Mouse (Mus musculus): ENCODE data around the gene Slc4a4. TPM values are rescaled to one million over a fixed set of nuclear protein-coding genes. Genes with fewer than 3 reads are reported as not detected.
A peak's percentile ranks its signal among the peaks of the same experiment; 100 is the strongest.
"Not testable (repeated sequence)": the region's sequence is repeated elsewhere in the genome, so short reads cannot be mapped to it uniquely, and the experiment has no call there.

The Slc4a4 gene
- total and polyA plus RNA-seq, 2 experiments: 12.0 to 30.2 TPM

DNA sequence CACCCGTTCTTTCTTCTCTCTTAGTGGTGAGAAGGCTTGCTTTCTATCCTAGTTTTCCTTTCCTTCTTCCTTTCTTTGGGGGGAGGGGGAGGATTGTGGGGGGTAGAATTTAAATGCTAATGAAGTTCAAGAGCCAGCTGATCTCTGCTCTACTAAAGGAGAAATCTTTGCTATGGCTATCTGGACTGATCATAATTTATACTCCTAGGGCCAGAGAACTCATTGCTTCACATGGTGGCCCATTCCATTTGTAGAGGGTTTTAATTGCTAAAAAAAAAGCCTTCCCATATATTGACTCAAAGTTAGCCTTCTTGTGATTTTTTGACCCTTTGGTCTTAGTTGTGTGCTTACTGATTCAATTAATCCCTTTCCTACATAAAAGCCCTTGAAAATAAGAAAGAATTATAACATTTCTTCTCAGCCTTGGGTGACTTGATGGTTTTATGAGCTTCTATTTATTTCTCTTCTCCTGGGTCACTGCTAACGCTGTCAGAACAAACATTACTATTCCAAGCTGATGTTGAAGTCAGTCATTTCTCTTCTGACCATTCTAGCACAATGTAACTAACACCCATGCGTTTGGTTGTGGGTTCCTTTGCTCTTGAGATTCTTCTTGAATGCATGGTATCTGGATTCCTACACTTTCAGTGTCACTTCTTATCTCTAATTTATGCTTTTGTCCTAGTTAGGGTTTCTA lies 95.6 kb downstream of the Slc4a4 start:
- TF ChIP-seq POLR2A (IDR thresholded peaks at IDR 0.05; ENCODE audit: extremely low read depth, insufficient read depth, low read length): no peak
- TF ChIP-seq CTCF (IDR thresholded peaks at IDR 0.05; ENCODE audit: low read depth, low read length): no peak

DNA sequence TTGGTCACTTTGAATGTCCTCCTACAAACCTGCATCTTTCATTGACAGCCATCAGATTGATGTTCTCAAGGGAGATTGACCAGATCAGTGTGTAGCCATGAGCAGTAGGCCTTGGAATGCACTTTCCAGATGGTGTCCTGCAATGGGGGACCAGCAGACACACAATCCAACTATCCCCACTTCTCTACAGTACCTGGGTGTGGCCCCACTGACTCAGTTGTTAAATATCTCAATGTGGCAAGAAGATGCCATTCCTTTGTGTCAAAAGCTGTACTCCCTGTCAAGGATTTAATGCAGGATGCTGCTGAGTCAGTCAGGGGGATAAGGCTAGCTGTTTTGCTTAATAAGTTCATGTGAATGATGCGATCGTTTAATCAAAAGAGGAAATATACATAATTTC lies 96.6 kb downstream of the Slc4a4 start:
- no peak overlapping the region for H3K27ac ChIP-seq (replicated peaks; ENCODE audit: insufficient read depth, low read depth, low read length)

More for the DNA sequence above, 95.6 kb downstream of the Slc4a4 start:
- no peak overlapping the region for H3K4me3 ChIP-seq (ENCODE audit: insufficient read depth, low read depth, low read length)
- DNase-seq (ENCODE audit: extremely low read depth, low read depth, low spot score): no peak
- peaks cover 2% of the 10 kb centered on the region; the same call in 1 of the 2 replicates for H3K4me1 ChIP-seq (ENCODE audit: control insufficient read depth, insufficient read depth, low read length)
- H3K9ac ChIP-seq (ENCODE audit: low read depth, low read length): no peak overlapping the region
- no peaks in the 10 kb centered on the region; the same call in 1 of the 2 replicates for H3K79me2 ChIP-seq (ENCODE audit: control insufficient read depth, insufficient read depth, low read length)
- no peaks in the 10 kb centered on the region for H3K27me3 ChIP-seq (ENCODE audit: control insufficient read depth, insufficient read depth, low read length)
- no peak overlapping the region for H3K27ac ChIP-seq (replicated peaks; ENCODE audit: insufficient read depth, low read depth, low read length)
- WGBS: 80% methylated on average over 3 of the region's 3 CpGs
- no peaks in the 10 kb centered on the region for H3K36me3 ChIP-seq (ENCODE audit: control insufficient read depth, insufficient read depth, low read length)

DNA sequence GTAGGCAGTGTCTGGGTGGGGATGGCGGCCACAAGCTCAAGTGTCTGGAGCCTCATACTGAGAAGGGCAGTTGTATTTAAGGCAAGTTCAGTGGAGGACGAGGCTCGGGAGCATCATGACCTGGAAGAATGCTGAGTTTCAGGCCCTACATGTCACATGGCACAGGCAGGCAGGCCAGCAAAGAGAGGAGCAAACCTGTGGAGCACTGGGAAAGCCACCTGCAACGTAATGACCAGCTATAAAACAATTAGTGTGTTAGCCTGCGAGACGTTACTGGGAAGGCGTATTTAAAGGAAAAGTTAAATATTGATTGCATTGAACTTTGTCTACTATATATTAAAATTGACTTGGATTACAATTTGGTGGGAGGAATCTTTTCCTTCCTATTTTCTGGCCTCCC lies 97.0 kb downstream of the Slc4a4 start:
- H3K4me1 ChIP-seq (ENCODE audit: control insufficient read depth, insufficient read depth, low read length): peaks cover 2% of the 10 kb centered on the region; the same call in 1 of the 2 replicates
- WGBS: 95% methylated on average over 7 of the region's 7 CpGs
- H3K79me2 ChIP-seq (ENCODE audit: control insufficient read depth, insufficient read depth, low read length): no peaks in the 10 kb centered on the region; the same call in 1 of the 2 replicates
- H3K27me3 ChIP-seq (ENCODE audit: control insufficient read depth, insufficient read depth, low read length): no peaks in the 10 kb centered on the region
- DNase-seq (ENCODE audit: extremely low read depth, low read depth, low spot score): no peak
- H3K4me3 ChIP-seq (ENCODE audit: insufficient read depth, low read depth, low read length): no peak overlapping the region
- H3K36me3 ChIP-seq (ENCODE audit: control insufficient read depth, insufficient read depth, low read length): no peaks in the 10 kb centered on the region
- H3K27ac ChIP-seq (replicated peaks; ENCODE audit: insufficient read depth, low read depth, low read length): no peak overlapping the region
- no peak overlapping the region for H3K9ac ChIP-seq (ENCODE audit: low read depth, low read length)
- no peak for TF ChIP-seq CTCF (IDR thresholded peaks at IDR 0.05; ENCODE audit: low read depth, low read length)
- TF ChIP-seq POLR2A (IDR thresholded peaks at IDR 0.05; ENCODE audit: extremely low read depth, insufficient read depth, low read length): no peak

More for the DNA sequence above, 96.6 kb downstream of the Slc4a4 start:
- H3K4me1 ChIP-seq (ENCODE audit: control insufficient read depth, insufficient read depth, low read length): peaks cover 2% of the 10 kb centered on the region; the same call in 1 of the 2 replicates
- no peak overlapping the region for H3K9ac ChIP-seq (ENCODE audit: low read depth, low read length)
- WGBS: 90% methylated on average over 2 of the region's 2 CpGs
- TF ChIP-seq POLR2A (IDR thresholded peaks at IDR 0.05; ENCODE audit: extremely low read depth, insufficient read depth, low read length): no peak
- TF ChIP-seq CTCF (IDR thresholded peaks at IDR 0.05; ENCODE audit: low read depth, low read length): no peak
- H3K36me3 ChIP-seq (ENCODE audit: control insufficient read depth, insufficient read depth, low read length): no peaks in the 10 kb centered on the region
- no peaks in the 10 kb centered on the region for H3K27me3 ChIP-seq (ENCODE audit: control insufficient read depth, insufficient read depth, low read length)
- DNase-seq (ENCODE audit: extremely low read depth, low read depth, low spot score): no peak
- no peak overlapping the region for H3K4me3 ChIP-seq (ENCODE audit: insufficient read depth, low read depth, low read length)
- H3K79me2 ChIP-seq (ENCODE audit: control insufficient read depth, insufficient read depth, low read length): no peaks in the 10 kb centered on the region; the same call in 1 of the 2 replicates

DNA sequence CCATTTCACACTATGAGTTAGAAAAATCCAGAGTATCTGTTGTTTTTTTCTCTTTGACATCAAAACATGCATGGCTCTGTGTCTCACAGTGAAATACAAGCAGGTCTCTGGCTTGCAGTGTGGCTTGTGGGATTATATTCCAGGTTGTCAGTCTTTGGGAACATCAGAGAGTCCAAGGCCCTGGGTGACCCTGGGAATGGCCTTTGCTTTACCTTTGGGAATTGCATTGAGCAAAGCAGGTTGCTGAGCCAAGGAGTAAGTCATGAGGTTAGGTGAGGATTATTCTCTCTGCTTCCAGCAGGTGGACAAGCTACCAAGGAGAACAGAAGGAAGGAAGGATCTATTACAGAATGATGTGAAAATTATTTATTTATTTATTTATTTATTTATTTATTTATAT lies 102.4 kb downstream of the Slc4a4 start:
- no peaks in the 10 kb centered on the region for H3K27me3 ChIP-seq (ENCODE audit: control insufficient read depth, insufficient read depth, low read length)
- no peak overlapping the region for H3K9ac ChIP-seq (ENCODE audit: low read depth, low read length)
- H3K4me1 ChIP-seq (ENCODE audit: control insufficient read depth, insufficient read depth, low read length): no peaks in the 10 kb centered on the region; the same call in 1 of the 2 replicates
- no peak overlapping the region for H3K4me3 ChIP-seq (ENCODE audit: insufficient read depth, low read depth, low read length)
- no peaks in the 10 kb centered on the region for H3K36me3 ChIP-seq (ENCODE audit: control insufficient read depth, insufficient read depth, low read length)
- peak; percentile 53 for DNase-seq (ENCODE audit: extremely low read depth, low read depth, low spot score)
- no peak overlapping the region for H3K27ac ChIP-seq (replicated peaks; ENCODE audit: insufficient read depth, low read depth, low read length)
- TF ChIP-seq POLR2A (IDR thresholded peaks at IDR 0.05; ENCODE audit: extremely low read depth, insufficient read depth, low read length): no peak
- TF ChIP-seq CTCF (IDR thresholded peaks at IDR 0.05; ENCODE audit: low read depth, low read length): no peak
- H3K79me2 ChIP-seq (ENCODE audit: control insufficient read depth, insufficient read depth, low read length): peaks cover 5% of the 10 kb centered on the region; the same call in 1 of the 2 replicates

DNA sequence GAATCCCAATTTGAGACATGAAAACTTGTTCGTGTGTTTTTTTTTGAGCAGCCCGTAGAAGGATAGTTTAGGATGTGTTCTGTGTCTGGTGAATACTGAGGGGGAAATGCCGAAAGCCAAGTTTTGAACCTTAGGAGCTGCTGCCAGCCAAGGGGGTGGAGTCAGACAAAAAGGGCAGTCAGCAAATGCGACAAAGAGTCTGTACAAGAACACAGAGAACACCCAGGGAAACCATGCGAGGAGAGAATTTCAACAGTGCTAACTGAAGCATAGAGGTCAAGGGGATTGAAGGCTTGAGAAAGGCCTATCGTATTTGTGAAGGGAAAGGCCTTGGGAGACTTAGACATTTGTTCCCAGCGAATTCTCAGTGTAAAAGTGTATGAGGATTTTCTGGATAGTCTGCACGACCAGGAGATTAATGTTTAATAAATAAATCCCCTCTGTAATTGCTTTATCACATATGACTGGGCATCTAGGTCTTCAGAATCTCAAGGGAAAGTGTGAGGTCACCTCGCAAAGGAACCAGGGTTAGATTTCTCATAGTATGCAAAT lies 103.7 kb downstream of the Slc4a4 start:
- no peak overlapping the region for H3K9ac ChIP-seq (ENCODE audit: low read depth, low read length)
- no peaks in the 10 kb centered on the region; the same call in 1 of the 2 replicates for H3K4me1 ChIP-seq (ENCODE audit: control insufficient read depth, insufficient read depth, low read length)
- no peaks in the 10 kb centered on the region for H3K36me3 ChIP-seq (ENCODE audit: control insufficient read depth, insufficient read depth, low read length)
- peaks cover 6% of the 10 kb centered on the region; the same call in 1 of the 2 replicates for H3K79me2 ChIP-seq (ENCODE audit: control insufficient read depth, insufficient read depth, low read length)
- 81% methylated on average over 9 of the region's 9 CpGs for WGBS
- H3K4me3 ChIP-seq (ENCODE audit: insufficient read depth, low read depth, low read length): no peak overlapping the region
- TF ChIP-seq POLR2A (IDR thresholded peaks at IDR 0.05; ENCODE audit: extremely low read depth, insufficient read depth, low read length) (no peak), CTCF (IDR thresholded peaks at IDR 0.05; ENCODE audit: low read depth, low read length) (no peak)
- no peak for DNase-seq (ENCODE audit: extremely low read depth, low read depth, low spot score)
- no peaks in the 10 kb centered on the region for H3K27me3 ChIP-seq (ENCODE audit: control insufficient read depth, insufficient read depth, low read length)
- no peak overlapping the region for H3K27ac ChIP-seq (replicated peaks; ENCODE audit: insufficient read depth, low read depth, low read length)

DNA sequence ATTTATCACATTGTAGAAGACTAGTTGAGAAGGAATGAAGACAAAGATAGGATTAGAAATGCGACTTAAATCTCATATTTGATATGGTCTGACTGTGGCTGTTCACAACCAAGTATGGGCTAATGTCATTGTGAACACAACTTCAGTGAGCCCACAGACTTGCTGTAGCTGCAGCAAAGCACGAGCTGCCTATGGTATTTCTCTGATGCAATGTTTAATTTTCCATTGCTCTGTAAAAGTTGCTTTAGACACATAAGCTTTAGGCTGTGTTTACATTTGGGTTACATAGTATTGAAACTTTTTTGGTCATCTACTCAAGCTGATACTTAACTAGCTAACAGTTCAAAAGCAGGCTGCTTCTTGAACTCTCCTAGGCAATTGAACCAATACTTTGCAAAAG lies 104.7 kb downstream of the Slc4a4 start:
- H3K27ac ChIP-seq (replicated peaks; ENCODE audit: insufficient read depth, low read depth, low read length); H3K79me2 ChIP-seq (ENCODE audit: control insufficient read depth, insufficient read depth, low read length); H3K4me3 ChIP-seq (ENCODE audit: insufficient read depth, low read depth, low read length); H3K36me3 ChIP-seq (ENCODE audit: control insufficient read depth, insufficient read depth, low read length); H3K4me1 ChIP-seq (ENCODE audit: control insufficient read depth, insufficient read depth, low read length); H3K27me3 ChIP-seq (ENCODE audit: control insufficient read depth, insufficient read depth, low read length); H3K9ac ChIP-seq (ENCODE audit: low read depth, low read length); DNase-seq (ENCODE audit: extremely low read depth, low read depth, low spot score): not testable (repeated sequence)
- 52% methylated on average over 2 of the region's 2 CpGs for WGBS
